Mouse (Mus musculus) bone marrow macrophage, adult 2 months (primary cell): ENCODE results near the gene 4933417A18Rik. TPM values are rescaled to one million over a fixed set of nuclear protein-coding genes. Genes with fewer than 3 reads are reported as not detected.
"Not testable (repeated sequence)": the region's sequence is repeated elsewhere in the genome, so short reads cannot be mapped to it uniquely, and the experiment has no call there.

Experiments used
- H3K27ac ChIP-seq: 2 replicates; pipeline ENCODE4 v1.5.1; 2012; ENCODE audit warnings: low read depth, low read length; ENCODE audit not compliant: insufficient read depth
- H3K4me1 ChIP-seq: 2 replicates; pipeline ENCODE4 v1.6.1; 2012; ENCODE audit warnings: low read length; ENCODE audit not compliant: control insufficient read depth, insufficient read depth
- H3K4me3 ChIP-seq: 2 replicates; pipeline ENCODE4 v1.5.1; 2012; ENCODE audit warnings: mild to moderate bottlenecking, low read length, moderate library complexity; ENCODE audit not compliant: insufficient read depth
- CTCF ChIP-seq: IDR thresholded peaks from 2 replicates; pipeline ENCODE4 v1.5.1; 2012; ENCODE audit warnings: low read depth, mild to moderate bottlenecking, low read length, moderate library complexity
- POLR2A ChIP-seq: IDR thresholded peaks from 2 replicates; pipeline ENCODE4 v1.6.1; 2012; ENCODE audit warnings: mild to moderate bottlenecking, low read depth, low read length, borderline replicate concordance
- polyA plus RNA-seq: library from polyadenylated mRNA; stranded (reverse); fragments of >200 nt; gene quantifications from 2 replicates; pipeline ENCODE4 v1.2.4, GENCODE M21; 2012; ENCODE audit not compliant: missing spikeins, insufficient read depth, insufficient read length

The 4933417A18Rik gene
- polyA plus RNA-seq, 1 experiment: not detected

- Histone ChIP-seq H3K4me1 (no peaks in the 10 kb centered on the region), H3K4me3 (no peak overlapping the region), H3K27ac (no peak overlapping the region)
- TF ChIP-seq POLR2A: no peak
- TF ChIP-seq CTCF: no peak
These were observed 18.2 kb downstream of the 4933417A18Rik start for GRCm38 (mm10) chr13:34942370-34942769.

- H3K4me3 ChIP-seq, H3K27ac ChIP-seq, H3K4me1 ChIP-seq: not testable (repeated sequence)
These were observed 27.2 kb downstream of the 4933417A18Rik start for GRCm38 (mm10) chr13:34951437-34951836.

GRCm38 (mm10) chr13:34956901-34957300 lies 32.7 kb downstream of the 4933417A18Rik start:
- Histone ChIP-seq H3K27ac (no peak overlapping the region), H3K4me1 (no peaks in the 10 kb centered on the region), H3K4me3 (no peak overlapping the region)
- TF ChIP-seq CTCF (no peak), POLR2A (no peak)

- H3K4me1 ChIP-seq, H3K27ac ChIP-seq, H3K4me3 ChIP-seq: not testable (repeated sequence)
These were observed 33.9 kb downstream of the 4933417A18Rik start for GRCm38 (mm10) chr13:34958158-34958557.

DNA sequence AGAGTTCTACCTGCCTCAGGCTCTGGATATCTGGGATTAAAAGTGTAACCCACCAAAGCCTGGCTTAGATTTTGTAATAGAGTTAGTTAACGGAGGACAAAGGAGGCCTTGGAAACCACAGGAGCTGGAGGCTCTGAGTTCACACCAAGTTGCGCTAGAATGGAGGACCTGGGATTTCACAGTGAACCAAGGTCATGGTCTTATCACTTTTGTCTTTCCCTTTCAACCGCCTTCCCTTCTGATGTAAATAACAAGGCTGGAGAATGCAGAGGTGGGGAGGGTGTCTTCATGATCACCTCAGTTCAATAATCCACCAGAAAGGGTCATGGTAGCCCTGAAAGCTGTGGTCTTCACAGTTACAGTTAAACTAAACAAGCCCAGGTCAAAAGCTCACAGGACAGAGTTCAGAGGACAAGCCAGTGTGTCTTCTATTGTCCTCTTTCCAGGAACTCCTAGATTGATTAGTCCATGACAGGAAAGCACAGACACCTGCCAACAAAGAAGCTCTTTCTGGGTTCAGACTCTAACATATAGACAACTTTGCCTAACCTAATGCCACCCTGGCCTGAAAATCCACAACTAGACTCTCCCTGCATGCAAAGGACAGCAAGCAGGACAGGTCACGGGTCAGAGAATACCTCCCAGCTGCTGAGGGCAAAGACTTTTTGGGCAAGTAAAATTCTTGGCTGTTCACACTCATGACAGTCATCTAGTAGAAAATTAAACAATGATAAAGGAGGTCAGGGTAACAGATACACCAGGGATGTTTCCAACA lies 37.0 kb downstream of the 4933417A18Rik start:
- Histone ChIP-seq H3K27ac (no peak overlapping the region), H3K4me1 (no peaks in the 10 kb centered on the region), H3K4me3 (no peak overlapping the region)
- TF ChIP-seq POLR2A: no peak
- TF ChIP-seq CTCF: no peak

- no peak within 1 kb of the TSS for H3K27ac ChIP-seq
- H3K4me3 ChIP-seq: peak within 1 kb of the TSS; percentile 43
- H3K4me1 ChIP-seq: no peaks in the 10 kb centered on the region
- TF ChIP-seq CTCF (no peak), POLR2A (no peak)
These were observed 39.5 kb downstream of the 4933417A18Rik start, which contains the start of gene Eci3 for GRCm38 (mm10) chr13:34963511-34964397. TSS of gene Eci3 (minus strand) at chr13:34963810.

GRCm38 (mm10) chr13:34964419-34964818 lies 40.2 kb downstream of the 4933417A18Rik start:
- no peak for TF ChIP-seq POLR2A
- no peak for TF ChIP-seq CTCF
- Histone ChIP-seq H3K27ac (no peak overlapping the region), H3K4me3 (peak overlapping the region; percentile 43), H3K4me1 (no peaks in the 10 kb centered on the region)

- peak overlapping the region; percentile 43 for H3K4me3 ChIP-seq
- H3K27ac ChIP-seq: no peak overlapping the region
- TF ChIP-seq POLR2A (no peak), CTCF (no peak)
- H3K4me1 ChIP-seq: no peaks in the 10 kb centered on the region
These were observed 40.7 kb downstream of the 4933417A18Rik start for GRCm38 (mm10) chr13:34964866-34965265.

GRCm38 (mm10) chr13:34965647-34966046 lies 41.4 kb downstream of the 4933417A18Rik start:
- H3K4me1 ChIP-seq, H3K4me3 ChIP-seq: not testable (repeated sequence)

GRCm38 (mm10) chr13:34972456-34972855 lies 48.2 kb downstream of the 4933417A18Rik start:
- not testable (repeated sequence) for H3K4me3 ChIP-seq, H3K4me1 ChIP-seq, H3K27ac ChIP-seq

More at GRCm38 (mm10) chr13:34965647-34966046, 41.4 kb downstream of the 4933417A18Rik start:
- H3K27ac ChIP-seq: not testable (repeated sequence)
